Mouse (Mus musculus) small intestine, adult 2 months (tissue): ENCODE measurements around the gene Tecpr1.

Source experiments
- CTCF ChIP-seq: fragments of 200-500 bp; IDR thresholded peaks from 2 replicates; pipeline ENCODE4 v1.5.1; 2012; ENCODE audit warnings: low read depth, mild to moderate bottlenecking, control low read depth, inconsistent platforms, low read length, moderate library complexity, mixed read lengths; ENCODE audit not compliant: insufficient replicate concordance, insufficient read length; ENCODE audit errors: extremely low read depth
- POLR2A ChIP-seq: fragments of 200-500 bp; IDR thresholded peaks from 2 replicates; pipeline ENCODE4 v1.6.1; 2012; ENCODE audit warnings: low read depth, mild to moderate bottlenecking, control low read depth, inconsistent platforms, low read length, moderate library complexity

DNA sequence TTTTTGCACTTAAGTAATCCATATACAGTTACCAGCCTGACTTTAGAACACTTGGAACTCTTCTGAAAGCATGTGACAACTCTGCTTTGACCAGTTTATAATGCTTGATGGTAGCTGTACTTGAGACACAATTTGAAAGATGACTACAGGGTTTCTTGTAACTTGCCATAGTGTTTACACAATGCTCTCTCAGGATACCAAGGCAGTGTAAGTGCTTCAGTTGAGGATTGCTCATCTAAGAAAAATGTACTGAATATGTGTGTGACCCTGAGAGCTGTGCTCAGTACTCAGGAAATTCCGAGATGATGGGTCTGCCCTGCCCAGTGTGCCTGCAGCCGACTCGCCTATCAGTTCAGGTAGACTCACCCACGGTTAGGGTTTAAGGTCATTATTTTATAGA lies 72.1 kb downstream of the Tecpr1 start:
- no peak for TF ChIP-seq CTCF
- no peak for TF ChIP-seq POLR2A
